Mouse (Mus musculus) midbrain, embryonic 16.5 days (tissue): ENCODE data around the gene Celf2. TPM values are rescaled to one million over a fixed set of nuclear protein-coding genes. Genes with fewer than 3 reads are reported as not detected.

Experiments used
- ATAC-seq: fragments of 200-750 bp; cut with Nextera tagmentation; 2 replicates; pipeline ENCODE4 v1.8.0; 2017; ENCODE audit warnings: moderate TSS enrichment
- H3K27ac ChIP-seq: fragments of 300-500 bp; sonication (generic); 2 replicates; pipeline ENCODE4 v1.5.1; 2014; ENCODE audit warnings: mild to moderate bottlenecking, low read length, mixed read lengths
- H3K27me3 ChIP-seq: fragments of 300-500 bp; sonication (generic); 2 replicates; pipeline ENCODE4 v1.6.1; 2014; ENCODE audit warnings: low read depth, low read length, mixed read lengths; ENCODE audit not compliant: control insufficient read depth, insufficient read depth
- H3K36me3 ChIP-seq: fragments of 300-500 bp; sonication (generic); 2 replicates; pipeline ENCODE4 v1.6.1; 2014; ENCODE audit warnings: mild to moderate bottlenecking, low read length, moderate library complexity, mixed read lengths; ENCODE audit not compliant: control insufficient read depth, insufficient read depth
- H3K4me1 ChIP-seq: fragments of 300-500 bp; sonication (generic); 2 replicates; pipeline ENCODE4 v1.6.1; 2014; ENCODE audit warnings: mild to moderate bottlenecking, low read length, mixed read lengths; ENCODE audit not compliant: control insufficient read depth, insufficient read depth
- H3K4me2 ChIP-seq: fragments of 300-500 bp; sonication (generic); 2 replicates; pipeline ENCODE4 v1.6.1; 2014; ENCODE audit warnings: mild to moderate bottlenecking, low read length, mixed read lengths
- H3K4me3 ChIP-seq: fragments of 300-500 bp; sonication (generic); 2 replicates; pipeline ENCODE4 v1.5.1; 2014; ENCODE audit warnings: low read depth, mild to moderate bottlenecking, low read length, moderate library complexity, mixed read lengths
- H3K9ac ChIP-seq: fragments of 300-500 bp; sonication (generic); 2 replicates; pipeline ENCODE4 v1.6.1; 2014; ENCODE audit warnings: low read depth, low read length, mixed read lengths
- H3K9me3 ChIP-seq: fragments of 300-500 bp; sonication (generic); replicated peaks from 2 replicates; pipeline ENCODE4 v1.6.1; 2014; ENCODE audit warnings: mild to moderate bottlenecking, low read length, mixed read lengths; ENCODE audit not compliant: control insufficient read depth, poor library complexity, severe bottlenecking
- WGBS: fragments of 180-500 bp; shearing (Covaris S2); extraction: QIAGEN DNeasy Blood & Tissue Kit; methylation state at CpG from one replicate; pipeline ENCODE4 v1.1.7; 2014; 5-methylcytosine and 5-hydroxymethylcytosine counted together
- polyA plus RNA-seq: library from polyadenylated mRNA; unstranded; fragments of >200 nt; fragmentation: Nextera tagmentation; extraction: Ambion mirVana; gene quantifications from 2 replicates; pipeline ENCODE4 v1.2.1, GENCODE M21; 2015

The Celf2 gene
- polyA plus RNA-seq, 1 experiment from 2014 or later, result 160 TPM

DNA sequence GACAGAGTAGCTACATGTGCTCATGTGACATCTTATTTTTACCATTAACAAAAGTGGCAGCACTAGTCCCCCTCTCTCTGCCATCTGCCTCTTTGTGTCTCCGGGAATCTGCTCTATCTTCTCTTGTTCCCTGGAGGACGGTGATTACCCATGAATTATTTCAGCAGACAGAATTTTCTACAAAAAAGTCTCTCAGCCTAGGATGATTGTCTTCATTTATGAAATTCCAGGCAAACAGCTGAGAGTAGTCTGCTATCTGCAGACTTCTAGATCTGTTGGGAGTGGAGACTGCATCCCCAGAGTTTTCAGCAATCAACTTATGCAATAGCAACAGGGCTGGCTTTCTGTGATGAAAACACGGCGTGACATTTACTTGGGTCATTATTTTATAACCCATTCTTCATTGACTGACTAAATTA, 267.8 kb downstream of the Celf2 start:
- no peaks in the 10 kb centered on the region for H3K36me3 ChIP-seq
- no peaks in the 10 kb centered on the region for H3K4me1 ChIP-seq
- no peak overlapping the region for H3K4me3 ChIP-seq
- H3K9me3 ChIP-seq, result no peaks in the 10 kb centered on the region
- no peaks in the 10 kb centered on the region for H3K27me3 ChIP-seq
- no peak overlapping the region for H3K4me2 ChIP-seq
- H3K27ac ChIP-seq, result no peak overlapping the region; the same call in 1 of the 2 replicates
- no peak overlapping the region for H3K9ac ChIP-seq
- WGBS, result 51% methylated on average over 4 of the region's 4 CpGs
- no peak for ATAC-seq

- no peak overlapping the region for H3K27ac ChIP-seq
- 83% methylated on average over 4 of the region's 4 CpGs for WGBS
- no peaks in the 10 kb centered on the region for H3K27me3 ChIP-seq
- no peak for ATAC-seq
- no peak overlapping the region for H3K9ac ChIP-seq
- no peaks in the 10 kb centered on the region for H3K36me3 ChIP-seq
- no peaks in the 10 kb centered on the region for H3K9me3 ChIP-seq
- H3K4me1 ChIP-seq, result no peaks in the 10 kb centered on the region
- H3K4me3 ChIP-seq, result no peak overlapping the region
- no peak overlapping the region for H3K4me2 ChIP-seq
Observed at GRCm38 (mm10) chr2:7237283-7237682, 272.1 kb downstream of the Celf2 start.

DNA sequence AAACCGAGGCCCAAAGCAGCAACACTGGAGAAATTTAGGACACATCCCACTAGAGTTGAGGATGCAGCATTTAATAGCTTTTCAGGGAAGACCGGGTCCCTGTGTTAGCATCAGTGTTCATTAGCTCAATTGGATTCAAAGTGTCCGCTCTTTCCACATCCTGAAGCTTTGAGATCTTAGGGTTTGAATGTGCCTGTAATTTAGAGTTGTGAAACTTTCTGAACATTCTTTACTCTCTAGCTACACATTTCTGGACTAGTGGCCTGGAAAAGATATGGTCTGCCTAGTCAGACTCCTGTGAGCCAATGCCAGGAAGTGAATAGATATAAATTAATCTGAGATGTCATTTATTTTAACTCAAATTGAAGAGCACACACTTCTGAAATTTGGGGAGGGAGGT, 272.9 kb downstream of the Celf2 start:
- 90% methylated on average over 3 of the region's 3 CpGs for WGBS
- Histone ChIP-seq H3K4me2 (no peak overlapping the region), H3K4me3 (no peak overlapping the region), H3K27ac (no peak overlapping the region), H3K27me3 (no peaks in the 10 kb centered on the region), H3K4me1 (no peaks in the 10 kb centered on the region), H3K9ac (no peak overlapping the region), H3K9me3 (no peaks in the 10 kb centered on the region), H3K36me3 (no peaks in the 10 kb centered on the region)
- ATAC-seq, result no peak

GRCm38 (mm10) chr2:7235059-7235741, 274.2 kb downstream of the Celf2 start:
- H3K9me3 ChIP-seq, result no peaks in the 10 kb centered on the region
- H3K27ac ChIP-seq, result no peak overlapping the region
- no peaks in the 10 kb centered on the region for H3K4me1 ChIP-seq
- ATAC-seq, result no peak
- 86% methylated on average over 4 of the region's 4 CpGs for WGBS
- H3K27me3 ChIP-seq, result no peaks in the 10 kb centered on the region
- no peak overlapping the region for H3K9ac ChIP-seq
- no peak overlapping the region for H3K4me2 ChIP-seq
- H3K4me3 ChIP-seq, result no peak overlapping the region
- no peaks in the 10 kb centered on the region for H3K36me3 ChIP-seq

- no peak for ATAC-seq
- 83% methylated on average over 7 of the region's 7 CpGs for WGBS
- Histone ChIP-seq H3K36me3 (no peaks in the 10 kb centered on the region), H3K4me1 (no peaks in the 10 kb centered on the region), H3K27ac (no peak overlapping the region), H3K27me3 (no peaks in the 10 kb centered on the region), H3K9ac (no peak overlapping the region), H3K9me3 (no peaks in the 10 kb centered on the region), H3K4me2 (no peak overlapping the region), H3K4me3 (no peak overlapping the region)
Observed at GRCm38 (mm10) chr2:7234587-7234986, 274.8 kb downstream of the Celf2 start.

GRCm38 (mm10) chr2:7233411-7233810, 276.0 kb downstream of the Celf2 start:
- no peak overlapping the region for H3K27ac ChIP-seq
- 95% methylated on average over 2 of the region's 2 CpGs for WGBS
- H3K27me3 ChIP-seq, result no peaks in the 10 kb centered on the region
- no peak for ATAC-seq
- H3K9me3 ChIP-seq, result no peaks in the 10 kb centered on the region
- H3K4me2 ChIP-seq, result no peak overlapping the region
- no peaks in the 10 kb centered on the region for H3K4me1 ChIP-seq
- H3K9ac ChIP-seq, result no peak overlapping the region
- no peak overlapping the region for H3K4me3 ChIP-seq
- no peaks in the 10 kb centered on the region for H3K36me3 ChIP-seq

DNA sequence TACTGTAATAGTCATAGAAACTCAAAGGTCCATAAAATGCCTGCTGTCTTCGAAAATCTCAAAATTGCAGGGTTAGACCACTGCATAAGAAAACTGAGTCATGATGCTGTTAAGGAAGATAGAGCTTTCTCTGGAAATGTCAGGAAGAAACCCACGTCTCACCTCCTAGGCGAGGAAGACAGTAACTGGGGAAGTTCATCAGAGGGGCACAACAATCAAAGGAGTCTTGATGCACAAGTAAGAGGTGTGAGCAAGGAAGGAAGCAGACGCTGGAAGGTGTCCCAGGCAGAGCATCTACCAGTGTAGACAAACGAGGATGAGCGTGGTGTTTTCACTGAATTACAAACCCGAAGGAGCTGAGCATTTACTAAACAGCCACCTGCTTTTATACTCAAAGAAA, 282.6 kb downstream of the Celf2 start:
- no peaks in the 10 kb centered on the region for H3K36me3 ChIP-seq
- H3K9me3 ChIP-seq, result no peaks in the 10 kb centered on the region
- no peak overlapping the region for H3K9ac ChIP-seq
- no peaks in the 10 kb centered on the region for H3K4me1 ChIP-seq
- no peak overlapping the region for H3K4me2 ChIP-seq
- H3K27me3 ChIP-seq, result no peaks in the 10 kb centered on the region
- WGBS, result 91% methylated on average over 7 of the region's 7 CpGs
- H3K27ac ChIP-seq, result no peak overlapping the region
- no peak overlapping the region for H3K4me3 ChIP-seq
- no peak for ATAC-seq

DNA sequence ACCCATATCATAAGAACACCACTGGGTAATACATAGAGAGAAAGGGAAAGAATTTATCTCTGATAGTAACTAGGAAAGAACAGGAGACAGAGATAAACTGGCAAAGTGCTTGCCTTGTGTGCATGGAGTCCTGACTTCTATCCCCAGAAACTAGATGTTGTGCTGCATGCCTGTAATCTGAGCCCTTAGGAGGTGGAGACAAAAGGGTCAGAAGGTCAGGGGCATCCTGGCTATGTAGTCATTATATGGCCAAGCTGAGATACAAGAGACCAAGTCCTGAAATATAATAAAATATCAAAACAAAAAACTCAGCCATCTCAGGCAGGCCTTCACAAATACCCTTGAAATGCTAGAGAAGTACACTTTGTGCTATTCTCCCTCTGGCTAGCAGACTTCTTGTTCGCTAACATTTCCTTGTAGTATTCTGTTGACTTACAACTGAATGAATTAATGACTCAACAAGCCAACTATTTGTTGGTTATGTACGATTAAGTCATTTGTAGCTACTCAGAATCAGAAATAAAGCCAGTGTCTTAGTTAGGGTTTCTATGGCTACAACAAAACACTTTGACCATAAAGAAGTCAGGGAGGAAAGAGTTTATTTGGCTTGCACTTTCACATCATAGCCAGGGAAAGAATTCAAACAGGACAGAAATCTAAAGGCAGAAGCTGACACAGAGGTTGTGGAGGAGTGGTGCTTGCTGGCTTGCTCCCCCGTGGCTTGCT, 284.9 kb downstream of the Celf2 start:
- WGBS, result 61% methylated on average over 3 of the region's 3 CpGs

GRCm38 (mm10) chr2:7223538-7223937, 285.8 kb downstream of the Celf2 start:
- Histone ChIP-seq H3K9ac (no peak overlapping the region), H3K36me3 (no peaks in the 10 kb centered on the region), H3K4me2 (no peak overlapping the region), H3K9me3 (no peaks in the 10 kb centered on the region), H3K27ac (no peak overlapping the region), H3K27me3 (no peaks in the 10 kb centered on the region), H3K4me3 (no peak overlapping the region), H3K4me1 (no peaks in the 10 kb centered on the region)
- WGBS, result 45% methylated on average over 2 of the region's 2 CpGs
- ATAC-seq, result no peak

More for the DNA sequence above, 284.9 kb downstream of the Celf2 start:
- no peak for ATAC-seq
- no peaks in the 10 kb centered on the region for H3K27me3 ChIP-seq
- no peak overlapping the region for H3K27ac ChIP-seq
- no peaks in the 10 kb centered on the region for H3K9me3 ChIP-seq
- no peaks in the 10 kb centered on the region for H3K4me1 ChIP-seq
- H3K36me3 ChIP-seq, result no peaks in the 10 kb centered on the region
- no peak overlapping the region for H3K4me3 ChIP-seq
- H3K9ac ChIP-seq, result no peak overlapping the region
- no peak overlapping the region for H3K4me2 ChIP-seq
